Mouse (Mus musculus) MEL (cell line): Measurements from ENCODE around the gene Arhgdib.

Source experiments
- CTCF ChIP-seq, 3 experiments: IDR thresholded peaks in 2 of 3; conservative IDR thresholded peaks in 1 of 3; 2 replicates each; pipeline ENCODE4 v1.5.1; 2011 to 2012; ENCODE audit warnings: low read length in 3 of 3, low read depth in 2 of 3, mild to moderate bottlenecking in 2 of 3, improper control_type of control experiment in 1 of 3, inconsistent platforms in 1 of 3, mixed read lengths in 1 of 3, moderate library complexity in 1 of 3; ENCODE audit not compliant: control insufficient read depth in 1 of 3, insufficient read depth in 1 of 3, poor library complexity in 1 of 3, severe bottlenecking in 1 of 3
- POLR2A ChIP-seq, 2 experiments: IDR thresholded peaks; 2 replicates each; pipeline ENCODE4 v1.6.1; 2011 to 2012; ENCODE audit warnings: low read length in 2 of 2, mild to moderate bottlenecking in 2 of 2, control low read depth in 1 of 2, improper control_type of control experiment in 1 of 2, low read depth in 1 of 2, moderate library complexity in 1 of 2; ENCODE audit not compliant: control insufficient read depth in 1 of 2, insufficient read depth in 1 of 2, poor library complexity in 1 of 2
- ZNF384 ChIP-seq: IDR thresholded peaks from 2 replicates; pipeline ENCODE4 v1.6.1; 2012; ENCODE audit warnings: low read depth, mild to moderate bottlenecking, inconsistent platforms, low read length, improper control_type of control experiment

DNA sequence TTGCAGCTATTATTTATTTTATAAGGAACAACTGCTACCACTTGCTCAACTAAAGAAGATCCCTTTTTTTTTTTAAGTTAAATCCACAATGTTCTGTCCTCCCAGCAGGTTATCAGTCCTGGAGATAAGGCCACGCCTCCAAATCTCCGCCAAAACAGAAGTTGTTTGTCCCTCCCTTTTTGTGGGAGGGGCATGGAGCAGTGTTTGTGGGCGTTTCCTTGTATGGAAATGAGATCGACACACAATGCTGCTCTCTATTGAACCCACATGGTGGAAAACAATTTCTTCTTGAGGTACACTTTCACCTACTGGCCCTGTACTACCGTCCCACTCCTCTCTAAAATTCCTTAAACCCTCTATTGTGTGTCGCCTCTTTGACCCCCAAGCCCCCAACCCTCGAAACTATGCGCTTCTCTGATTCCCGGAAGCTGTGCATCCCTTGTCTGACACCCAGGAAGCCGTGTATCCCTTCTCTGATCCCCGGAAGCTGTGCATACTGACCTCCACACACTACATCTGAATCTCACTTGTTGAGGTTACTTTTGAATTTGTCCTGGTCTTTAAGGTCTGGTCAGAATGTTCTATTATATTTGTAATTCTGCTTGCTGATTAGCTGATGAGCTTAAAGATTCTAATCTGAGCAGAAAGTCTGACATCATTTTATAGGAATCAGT is 48.3 kb upstream of the Arhgdib start:
- TF ChIP-seq ZNF384, result peak; percentile 53; the same call in 1 of the 2 replicates
- TF ChIP-seq CTCF (IDR thresholded peaks at IDR 0.05 in 2 of 3, conservative IDR thresholded peaks at IDR 0.05 in 1 of 3; ENCODE audit: control insufficient read depth in 1 of 3, insufficient read depth in 1 of 3, low read depth in 2 of 3, low read length in 3 of 3, poor library complexity in 1 of 3, severe bottlenecking in 1 of 3), result no peak
- no peak for TF ChIP-seq POLR2A (IDR thresholded peaks at IDR 0.05; ENCODE audit: control insufficient read depth in 1 of 2, insufficient read depth in 1 of 2, low read depth in 1 of 2, low read length in 2 of 2, poor library complexity in 1 of 2)
